Mouse (Mus musculus): ENCODE results near the gene Trappc6a. TPM values are rescaled to one million over a fixed set of nuclear protein-coding genes. Genes with fewer than 3 reads are reported as not detected.

The Trappc6a gene
- polyA plus RNA-seq (2012), result 181 and 197 TPM in 2 replicates

DNA sequence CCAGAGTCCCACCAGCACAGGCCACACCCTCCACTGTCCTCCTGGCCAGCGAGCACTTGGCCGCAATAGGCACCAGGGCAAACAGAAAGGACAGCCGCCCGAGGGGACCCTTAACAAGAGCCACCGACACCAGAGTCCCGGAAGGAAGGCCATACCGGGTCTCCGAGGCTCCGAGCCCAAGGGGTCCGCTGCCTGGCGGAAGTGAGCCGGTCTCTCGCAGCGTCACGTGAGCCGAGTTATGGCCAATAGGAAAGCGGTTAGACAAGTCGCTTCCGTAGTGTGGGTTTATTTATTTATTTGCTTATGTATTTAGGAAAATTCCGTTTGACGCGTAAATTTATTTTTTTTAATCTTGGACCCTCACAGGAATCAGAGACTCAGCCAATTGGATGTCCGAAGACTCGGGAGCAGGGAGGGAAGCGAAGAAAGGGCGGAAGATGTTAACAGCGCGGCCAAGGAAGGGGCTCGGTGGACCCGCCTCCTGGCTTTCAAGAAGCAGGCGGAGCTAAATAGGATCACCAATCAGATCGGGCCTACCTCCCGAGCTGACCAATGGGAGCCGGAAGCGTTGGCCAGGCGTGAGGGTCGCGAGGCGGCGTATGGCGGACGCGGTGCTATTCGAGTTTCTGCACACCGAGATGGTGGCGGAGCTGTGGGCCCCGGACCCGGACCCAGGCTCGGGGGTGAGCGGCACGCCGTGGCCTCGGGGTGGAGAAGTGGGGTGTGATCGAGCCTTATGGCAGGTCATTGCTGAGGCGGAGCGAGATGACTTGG, at the start of gene Trappc6a, which contains the start of gene Bloc1s3:
Gene Trappc6a (plus strand): TSS at position 246 of the 774 bp plus-strand sequence.
Gene Bloc1s3 (minus strand): TSS at position 218 of the 774 bp plus-strand sequence.

GRCm38 (mm10) chr7:19458591-19459111, 49.5 kb upstream of the Trappc6a start, which contains the start of gene Mark4:
Mark4 (minus strand) TSS chr7:19458821.

DNA sequence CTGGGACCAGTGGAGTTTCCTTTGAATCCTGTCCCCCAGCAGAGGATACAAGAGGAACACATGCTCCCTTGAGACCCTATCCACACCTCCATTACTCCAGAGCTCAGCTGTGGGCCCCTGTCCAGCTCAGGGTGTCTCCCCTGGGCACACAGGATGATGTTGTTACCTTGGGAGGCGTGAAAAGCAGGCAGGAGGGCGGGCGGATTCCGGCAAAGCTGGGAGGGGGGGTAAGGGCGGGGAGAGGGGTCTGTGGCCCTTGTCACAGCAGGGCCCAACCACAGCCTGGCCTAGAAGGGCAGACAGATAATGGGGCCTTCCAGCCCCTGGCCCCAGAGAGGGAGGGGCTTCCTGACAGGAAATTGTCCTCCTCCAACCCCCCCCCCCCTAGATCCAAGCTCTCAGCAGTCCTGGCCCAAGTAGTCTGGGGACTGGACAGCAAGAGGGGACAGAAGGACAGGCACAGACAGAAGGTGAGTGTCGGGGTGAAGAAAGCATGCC, 45.3 kb upstream of the Trappc6a start, which contains the start of gene Exoc3l2:
Gene Exoc3l2 (plus strand): TSS at position 448 of the 498 bp plus-strand sequence.

DNA sequence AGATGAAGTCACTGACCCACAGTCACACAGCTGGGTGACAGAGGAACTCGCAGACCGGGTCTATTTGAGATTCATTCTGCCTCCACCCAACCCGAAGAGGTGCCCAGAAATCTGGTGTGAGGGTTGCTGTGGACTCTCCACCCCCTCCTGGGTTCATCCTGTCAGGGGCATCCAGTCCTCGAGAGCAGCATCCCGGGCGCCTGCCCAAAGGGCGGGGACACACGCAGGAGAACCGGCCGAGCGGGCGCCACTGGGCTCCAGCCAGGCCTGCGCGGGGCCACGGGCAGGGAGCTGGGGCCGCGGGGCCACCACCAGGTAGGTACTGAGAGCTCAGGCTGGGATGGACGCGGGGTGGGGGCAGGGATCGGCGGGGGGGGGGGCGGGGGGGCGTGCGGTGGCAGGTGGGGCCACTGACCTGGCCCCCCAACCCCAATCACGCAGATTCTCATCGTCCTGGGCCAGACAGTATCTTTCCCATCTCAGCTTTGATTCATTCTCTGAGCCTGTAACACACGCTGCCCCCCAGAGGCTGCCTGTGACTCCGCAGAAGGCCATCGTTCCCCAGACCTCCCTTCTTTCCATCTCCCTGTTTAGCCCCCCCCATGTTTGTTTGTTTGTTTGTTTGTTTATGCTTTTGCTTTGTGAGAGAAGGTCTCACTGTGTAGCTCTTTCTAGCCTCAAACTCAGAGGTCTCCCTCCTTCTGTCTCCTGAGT, 9.6 kb downstream of the Trappc6a start, which contains the start of gene Nkpd1:
Gene Nkpd1 (plus strand): TSS at position 187 of the 714 bp plus-strand sequence.

GRCm38 (mm10) chr7:19562643-19563410, 54.6 kb downstream of the Trappc6a start, which contains the start of gene Ppp1r37:
Ppp1r37 (minus strand) TSS chr7:19563076.

Other genes starting within 250 kb of the Trappc6a start
- 292 and 301 TPM in 2 replicates for gene Vasp, start 236.6 kb upstream of the Trappc6a start, polyA plus RNA-seq (2012)
- gene Ppm1n, start 228.3 kb upstream of the Trappc6a start, polyA plus RNA-seq (2012), result 0.04 and 1.4 TPM in 2 replicates
- gene Rtn2, start 225.8 kb upstream of the Trappc6a start, polyA plus RNA-seq (2012), result 0.21 and 0.27 TPM in 2 replicates
- 1,389 and 2,050 TPM in 2 replicates for gene Fosb, start 198.3 kb upstream of the Trappc6a start, polyA plus RNA-seq (2012)
- 101 and 103 TPM in 2 replicates for gene Ercc1, start 163.6 kb upstream of the Trappc6a start, polyA plus RNA-seq (2012)
- gene Cd3eap, start 148.9 kb upstream of the Trappc6a start, polyA plus RNA-seq (2012), result 27.5 and 29.4 TPM in 2 replicates
- 25.2 and 26.0 TPM in 2 replicates for gene Ppp1r13l, start 148.6 kb upstream of the Trappc6a start, polyA plus RNA-seq (2012)
- 53.5 and 65.8 TPM in 2 replicates for gene Ercc2, start 126.4 kb upstream of the Trappc6a start, polyA plus RNA-seq (2012)
- 0.63 and 0.65 TPM in 2 replicates for gene Klc3, start 104.3 kb upstream of the Trappc6a start, polyA plus RNA-seq (2012)
- gene Ckm, start 103.6 kb upstream of the Trappc6a start, polyA plus RNA-seq (2012), result 3.2 and 3.9 TPM in 2 replicates
- 76.5 and 81.2 TPM in 2 replicates for gene Mark4, start 49.6 kb upstream of the Trappc6a start, polyA plus RNA-seq (2012)
- gene Exoc3l2, start 45.1 kb upstream of the Trappc6a start, polyA plus RNA-seq (2012), result 8.3 and 12.5 TPM in 2 replicates
- 5.2 and 5.9 TPM in 2 replicates for gene Bloc1s3, start within 50 bp of the Trappc6a start, polyA plus RNA-seq (2012)
- 0.23 and 0.40 TPM in 2 replicates for gene Nkpd1, start 9.4 kb downstream of the Trappc6a start, polyA plus RNA-seq (2012)
- gene Ppp1r37, start 54.7 kb downstream of the Trappc6a start, polyA plus RNA-seq (2012), result 109 and 133 TPM in 2 replicates
- 28.5 and 30.1 TPM in 2 replicates for gene Zfp296, start 68.9 kb downstream of the Trappc6a start, polyA plus RNA-seq (2012)
- 60.2 and 61.0 TPM in 2 replicates for gene Gemin7, start 69.2 kb downstream of the Trappc6a start, polyA plus RNA-seq (2012)
- 150 and 199 TPM in 2 replicates for gene Clasrp, start 96.1 kb downstream of the Trappc6a start, polyA plus RNA-seq (2012)
- gene Relb, start 121.0 kb downstream of the Trappc6a start, polyA plus RNA-seq (2012), result 15.2 and 16.3 TPM in 2 replicates
- gene Clptm1, start 156.6 kb downstream of the Trappc6a start, polyA plus RNA-seq (2012), result 108 and 122 TPM in 2 replicates
- 1.3 and 1.8 TPM in 2 replicates for gene Apoc2, start 169.5 kb downstream of the Trappc6a start, polyA plus RNA-seq (2012)
- gene Gm44805, start 173.0 kb downstream of the Trappc6a start, polyA plus RNA-seq (2012), result not detected in 2 replicates
- not detected in 2 replicates for gene Apoc4, start 173.1 kb downstream of the Trappc6a start, polyA plus RNA-seq (2012)
- gene Apoc1, start 184.3 kb downstream of the Trappc6a start, polyA plus RNA-seq (2012), result 3.4 and 3.7 TPM in 2 replicates
- gene Apoe, start 190.8 kb downstream of the Trappc6a start, polyA plus RNA-seq (2012), result 667 and 1,153 TPM in 2 replicates
- 221 and 229 TPM in 2 replicates for gene Tomm40, start 207.0 kb downstream of the Trappc6a start, polyA plus RNA-seq (2012)
- gene Nectin2, start 242.1 kb downstream of the Trappc6a start, polyA plus RNA-seq (2012), result 3.4 and 5.9 TPM in 2 replicates

All from megakaryocyte-erythroid progenitor cell, adult 5 weeks (primary cell).